Mouse (Mus musculus) liver, embryonic 11.5 days (tissue): ENCODE measurements around the gene Ppp1r8. TPM values are rescaled to one million over a fixed set of nuclear protein-coding genes. Genes with fewer than 3 reads are reported as not detected.

Experiments used
- ATAC-seq: fragments of 200-750 bp; cut with Nextera tagmentation; replicated peaks from 2 replicates; pipeline ENCODE4 v1.8.0; 2017; ENCODE audit warnings: moderate number of reproducible peaks, mild to moderate bottlenecking, moderate TSS enrichment, moderate library complexity; ENCODE audit not compliant: low FRiP score
- DNase-seq: peaks from one replicate; pipeline ENCODE4 v3.0.0-alpha.2; 2017; ENCODE audit warnings: low spot score
- H3K27ac ChIP-seq: fragments of 300-500 bp; sonication (generic); 2 replicates; pipeline ENCODE4 v1.5.1; 2014; ENCODE audit warnings: mild to moderate bottlenecking, low read depth, low read length, control low read depth
- H3K27me3 ChIP-seq: fragments of 300-500 bp; sonication (generic); replicated peaks from 2 replicates; pipeline ENCODE4 v1.6.1; 2014; ENCODE audit warnings: low read length, mixed read lengths; ENCODE audit not compliant: control insufficient read depth, insufficient read depth
- H3K36me3 ChIP-seq: fragments of 300-500 bp; sonication (generic); 2 replicates; pipeline ENCODE4 v1.6.1; 2014; ENCODE audit warnings: mild to moderate bottlenecking, low read length, moderate library complexity, mixed read lengths; ENCODE audit not compliant: control insufficient read depth, insufficient read depth
- H3K4me1 ChIP-seq: fragments of 300-500 bp; sonication (generic); replicated peaks from 2 replicates; pipeline ENCODE4 v1.6.1; 2014; ENCODE audit warnings: low read length, mixed read lengths; ENCODE audit not compliant: control insufficient read depth, insufficient read depth
- H3K4me2 ChIP-seq: fragments of 300-500 bp; sonication (generic); 2 replicates; pipeline ENCODE4 v1.6.1; 2014; ENCODE audit warnings: mild to moderate bottlenecking, control low read depth, moderate library complexity
- H3K4me3 ChIP-seq: fragments of 300-500 bp; sonication (generic); 2 replicates; pipeline ENCODE4 v1.5.1; 2014; ENCODE audit warnings: low read depth, low read length, control low read depth
- H3K9ac ChIP-seq: fragments of 300-500 bp; sonication (generic); 2 replicates; pipeline ENCODE4 v1.6.1; 2014; ENCODE audit warnings: low read depth, low read length, control low read depth
- H3K9me3 ChIP-seq: fragments of 300-500 bp; sonication (generic); 2 replicates; pipeline ENCODE4 v1.6.1; 2016; ENCODE audit warnings: low read length, inconsistent platforms, mixed read lengths; ENCODE audit not compliant: control insufficient read depth
- WGBS: fragments of 180-500 bp; shearing (Covaris S2); extraction: QIAGEN DNeasy Blood & Tissue Kit; methylation state at CpG from one replicate; pipeline ENCODE4 v1.1.7; 2014; 5-methylcytosine and 5-hydroxymethylcytosine counted together
- polyA plus RNA-seq: library from polyadenylated mRNA; unstranded; fragments of >200 nt; fragmentation: Nextera tagmentation; extraction: Ambion mirVana; gene quantifications from 2 replicates; pipeline ENCODE4 v1.2.1, GENCODE M21; 2014

Ppp1r8 gene
- polyA plus RNA-seq, 1 experiment from 2014 or later, result 44.0 TPM

- Histone ChIP-seq H3K4me2 (no peak overlapping the region), H3K27me3 (no peaks in the 10 kb centered on the region), H3K36me3 (no peaks in the 10 kb centered on the region), H3K9me3 (no peaks in the 10 kb centered on the region), H3K4me3 (no peak overlapping the region), H3K9ac (no peak overlapping the region), H3K4me1 (no peaks in the 10 kb centered on the region), H3K27ac (no peak overlapping the region)
- 43% methylated on average over 2 of the region's 2 CpGs for WGBS
- ATAC-seq (no peak), DNase-seq (no peak)
These were observed 26.1 kb downstream of the Ppp1r8 start for GRCm38 (mm10) chr4:132816855-132817254.

DNA sequence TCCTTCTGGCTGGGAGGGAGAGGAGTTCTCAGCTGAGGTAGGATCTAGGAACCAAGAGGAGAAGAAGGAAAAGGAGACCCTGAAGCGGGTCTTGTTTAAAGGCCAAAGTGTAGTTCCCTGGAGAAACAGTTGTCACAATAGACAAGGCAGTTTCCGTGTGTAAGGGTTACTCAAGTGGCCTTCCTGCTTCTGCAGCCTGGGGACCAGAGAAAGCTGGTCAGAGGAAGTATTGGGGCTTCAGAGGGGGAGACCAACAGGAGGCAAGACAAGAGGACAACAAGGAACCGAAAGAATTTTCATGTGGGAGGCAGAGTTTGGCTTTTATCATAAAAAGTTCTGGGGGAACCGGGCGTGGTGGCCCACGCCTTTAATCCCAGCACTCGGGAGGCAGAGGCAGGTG lies 26.6 kb downstream of the Ppp1r8 start:
- WGBS, result 61% methylated on average over 7 of the region's 7 CpGs
- H3K27me3 ChIP-seq, result no peaks in the 10 kb centered on the region
- H3K9ac ChIP-seq, result no peak overlapping the region
- H3K4me1 ChIP-seq, result no peaks in the 10 kb centered on the region
- DNase-seq, result no peak
- H3K4me2 ChIP-seq, result no peak overlapping the region
- H3K9me3 ChIP-seq, result no peaks in the 10 kb centered on the region; the same call in 1 of the 2 replicates
- ATAC-seq, result no peak
- H3K27ac ChIP-seq, result no peak overlapping the region
- no peaks in the 10 kb centered on the region for H3K36me3 ChIP-seq
- H3K4me3 ChIP-seq, result no peak overlapping the region

- no peaks in the 10 kb centered on the region for H3K36me3 ChIP-seq
- peaks cover 3% of the 10 kb centered on the region; the same call in 1 of the 2 replicates for H3K4me1 ChIP-seq
- WGBS, result 72% methylated on average over 5 of the region's 5 CpGs
- H3K4me2 ChIP-seq, result no peak overlapping the region
- 0 out of 2 replicates have a peak overlapping the region, but pooled peaks have one; percentile 8 for H3K27ac ChIP-seq
- ATAC-seq (no peak), DNase-seq (no peak)
- no peaks in the 10 kb centered on the region for H3K27me3 ChIP-seq
- no peak overlapping the region for H3K9ac ChIP-seq
- H3K4me3 ChIP-seq, result no peak overlapping the region
- no peaks in the 10 kb centered on the region; the same call in 1 of the 2 replicates for H3K9me3 ChIP-seq
These were observed 33.3 kb downstream of the Ppp1r8 start for GRCm38 (mm10) chr4:132809621-132810020.

GRCm38 (mm10) chr4:132807771-132808641 lies 35.0 kb downstream of the Ppp1r8 start:
- H3K4me2 ChIP-seq, result no peak overlapping the region
- H3K4me1 ChIP-seq, result peaks cover 3% of the 10 kb centered on the region; the same call in 1 of the 2 replicates
- 41% methylated on average over 5 of the region's 5 CpGs for WGBS
- no peak for DNase-seq
- H3K27me3 ChIP-seq, result no peaks in the 10 kb centered on the region
- peak overlapping the region; percentile 52 for H3K27ac ChIP-seq
- no peak for ATAC-seq
- H3K4me3 ChIP-seq, result no peak overlapping the region
- H3K9me3 ChIP-seq, result no peaks in the 10 kb centered on the region; the same call in 1 of the 2 replicates
- no peaks in the 10 kb centered on the region for H3K36me3 ChIP-seq
- no peak overlapping the region for H3K9ac ChIP-seq

- H3K27ac ChIP-seq, result no peak overlapping the region
- no peaks in the 10 kb centered on the region; the same call in 1 of the 2 replicates for H3K9me3 ChIP-seq
- H3K4me2 ChIP-seq, result no peak overlapping the region
- 79% methylated on average over 7 of the region's 7 CpGs for WGBS
- ATAC-seq, result no peak
- H3K27me3 ChIP-seq, result no peaks in the 10 kb centered on the region
- H3K36me3 ChIP-seq, result no peaks in the 10 kb centered on the region
- DNase-seq, result no peak
- H3K9ac ChIP-seq, result no peak overlapping the region
- peaks cover 3% of the 10 kb centered on the region for H3K4me1 ChIP-seq
- H3K4me3 ChIP-seq, result no peak overlapping the region
These were observed 36.3 kb downstream of the Ppp1r8 start for GRCm38 (mm10) chr4:132806620-132807191.

DNA sequence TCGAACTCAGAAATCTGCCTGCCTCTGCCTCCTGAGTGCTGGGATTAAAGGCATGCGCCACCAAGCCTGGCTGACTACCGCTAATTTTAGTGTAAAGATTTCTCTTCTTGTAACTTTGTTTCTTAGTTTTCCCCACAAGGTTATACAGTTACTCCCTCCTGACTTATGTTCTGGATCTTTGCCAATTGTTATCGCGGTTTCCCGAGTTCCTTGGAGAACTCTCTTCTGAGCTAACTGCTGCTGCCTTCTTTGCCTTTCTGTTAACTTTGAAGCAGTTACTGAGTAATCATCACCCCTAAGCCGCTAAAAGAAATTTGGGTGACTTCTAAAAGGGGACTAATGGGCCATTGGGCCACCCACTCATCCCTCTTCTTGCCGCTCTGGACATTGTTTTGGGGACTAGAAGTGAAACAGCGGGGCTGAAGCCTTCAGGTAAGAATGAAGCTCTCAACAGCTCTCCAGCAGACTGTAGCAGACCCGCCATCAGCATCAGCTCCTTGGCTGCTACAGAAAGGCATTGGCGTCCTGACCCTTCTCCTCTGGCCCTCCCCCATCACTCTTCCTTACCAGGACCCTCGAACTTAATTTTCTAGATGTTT lies 37.3 kb downstream of the Ppp1r8 start:
- 83% methylated on average over 12 of the region's 12 CpGs for WGBS

GRCm38 (mm10) chr4:132805146-132805545 lies 37.8 kb downstream of the Ppp1r8 start:
- Histone ChIP-seq H3K27me3 (no peaks in the 10 kb centered on the region), H3K27ac (no peak overlapping the region), H3K4me1 (peaks cover 3% of the 10 kb centered on the region), H3K4me2 (no peak overlapping the region), H3K9me3 (no peaks in the 10 kb centered on the region), H3K9ac (no peak overlapping the region), H3K4me3 (no peak overlapping the region), H3K36me3 (no peaks in the 10 kb centered on the region)
- DNase-seq, result no peak
- no peak for ATAC-seq
- WGBS, result 76% methylated on average over 5 of the region's 5 CpGs

More for the DNA sequence above, 37.3 kb downstream of the Ppp1r8 start:
- H3K27me3 ChIP-seq, result no peaks in the 10 kb centered on the region
- no peaks in the 10 kb centered on the region for H3K36me3 ChIP-seq
- peaks cover 3% of the 10 kb centered on the region for H3K4me1 ChIP-seq
- H3K9me3 ChIP-seq, result no peaks in the 10 kb centered on the region
- ATAC-seq, result no peak
- H3K9ac ChIP-seq, result no peak overlapping the region
- no peak for DNase-seq
- H3K27ac ChIP-seq, result no peak overlapping the region
- H3K4me2 ChIP-seq, result no peak overlapping the region
- H3K4me3 ChIP-seq, result no peak overlapping the region

- no peak overlapping the region for H3K4me3 ChIP-seq
- H3K9ac ChIP-seq, result no peak overlapping the region
- ATAC-seq, result no peak
- no peaks in the 10 kb centered on the region for H3K36me3 ChIP-seq
- no peaks in the 10 kb centered on the region for H3K9me3 ChIP-seq
- peaks cover 3% of the 10 kb centered on the region for H3K4me1 ChIP-seq
- H3K27ac ChIP-seq, result no peak overlapping the region
- 65% methylated on average over 6 of the region's 6 CpGs for WGBS
- H3K4me2 ChIP-seq, result no peak overlapping the region
- no peak for DNase-seq
- no peaks in the 10 kb centered on the region for H3K27me3 ChIP-seq
These were observed 38.6 kb downstream of the Ppp1r8 start for GRCm38 (mm10) chr4:132804331-132804730.
